Mouse (Mus musculus): ENCODE measurements around the gene Dnah10. TPM values are rescaled to one million over a fixed set of nuclear protein-coding genes. Genes with fewer than 3 reads are reported as not detected.

Dnah10 gene
- polyA plus RNA-seq, 1 experiment from 2014 or later = 0.95 TPM

DNA sequence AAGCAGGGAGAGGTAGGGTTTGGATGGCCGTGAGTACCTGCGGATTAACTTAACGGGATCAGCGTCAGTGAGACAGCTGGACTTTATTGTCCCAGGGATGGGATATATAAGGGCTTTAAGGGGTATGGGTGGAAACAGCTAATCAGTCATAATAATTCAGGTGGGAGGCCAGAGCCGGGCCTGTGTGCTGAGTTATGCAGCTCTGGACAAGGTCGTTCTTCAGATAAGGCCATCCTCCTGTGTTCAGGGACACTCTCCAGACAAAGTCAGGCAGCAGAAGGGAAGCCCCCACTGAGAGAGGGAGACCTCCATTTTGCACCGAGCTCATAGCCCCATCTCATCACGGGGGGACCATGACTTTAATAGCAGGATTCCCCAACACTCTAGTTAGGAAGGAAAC, 56.8 kb downstream of the Dnah10 start:
- no peak for ATAC-seq
- no peaks in the 10 kb centered on the region for H3K9me3 ChIP-seq (ENCODE audit: low read length)

DNA sequence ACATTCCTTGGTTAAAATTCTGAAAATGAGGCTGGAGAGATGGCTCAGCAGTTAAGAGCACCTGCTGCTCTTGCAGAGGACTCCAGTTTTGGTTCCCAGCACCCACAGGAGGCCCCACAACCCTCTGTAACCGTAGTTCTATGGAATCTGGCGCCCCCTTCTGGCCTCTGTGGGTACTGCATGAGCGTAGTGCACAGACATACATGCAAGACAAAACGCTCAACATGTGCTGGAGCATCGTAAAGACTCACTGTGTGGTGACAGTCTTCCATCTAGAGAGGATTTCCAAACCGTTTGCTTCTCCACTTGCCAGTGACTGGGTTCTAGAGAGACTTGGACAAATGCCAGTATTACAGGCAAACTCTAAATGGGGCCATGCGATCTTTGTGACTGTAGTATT, 60.8 kb downstream of the Dnah10 start:
- no peaks in the 10 kb centered on the region for H3K36me3 ChIP-seq (ENCODE audit: insufficient read depth, low read length)
- H3K4me1 ChIP-seq (ENCODE audit: insufficient read depth, low read depth, low read length) = no peaks in the 10 kb centered on the region
- no peak overlapping the region for H3K9ac ChIP-seq (replicated peaks; ENCODE audit: low read depth)
- ATAC-seq (no peak), DNase-seq (ENCODE audit: low spot score) (no peak)
- TF ChIP-seq EP300 (IDR thresholded peaks at IDR 0.05) = no peak
- peak; percentile 47; the same call in 1 of the 2 replicates for TF ChIP-seq CTCF (IDR thresholded peaks at IDR 0.05)
- H3K27me3 ChIP-seq (replicated peaks; ENCODE audit: insufficient read depth, low read length) = no peaks in the 10 kb centered on the region
- 81% methylated on average over 7 of the region's 7 CpGs for WGBS
- no peak overlapping the region for H3K4me2 ChIP-seq (replicated peaks; ENCODE audit: low read depth, low read length)
- no peaks in the 10 kb centered on the region for H3K9me3 ChIP-seq (ENCODE audit: low read length)
- no peak overlapping the region for H3K27ac ChIP-seq (ENCODE audit: low read length)
- no peak overlapping the region for H3K4me3 ChIP-seq (ENCODE audit: low read depth, low read length)

More for the DNA sequence above, 56.8 kb downstream of the Dnah10 start:
- H3K27ac ChIP-seq (ENCODE audit: low read length) = no peak overlapping the region
- TF ChIP-seq EP300 (IDR thresholded peaks at IDR 0.05) (no peak), CTCF (IDR thresholded peaks at IDR 0.05) (no peak)
- DNase-seq (ENCODE audit: low spot score) = no peak
- H3K9ac ChIP-seq (replicated peaks; ENCODE audit: low read depth) = no peak overlapping the region
- no peak overlapping the region for H3K4me2 ChIP-seq (replicated peaks; ENCODE audit: low read depth, low read length)
- H3K4me1 ChIP-seq (ENCODE audit: insufficient read depth, low read depth, low read length) = no peaks in the 10 kb centered on the region
- H3K27me3 ChIP-seq (replicated peaks; ENCODE audit: insufficient read depth, low read length) = no peaks in the 10 kb centered on the region
- no peak overlapping the region for H3K4me3 ChIP-seq (ENCODE audit: low read depth, low read length)
- H3K36me3 ChIP-seq (ENCODE audit: insufficient read depth, low read length) = no peaks in the 10 kb centered on the region
- WGBS = 76% methylated on average over 8 of the region's 8 CpGs

DNA sequence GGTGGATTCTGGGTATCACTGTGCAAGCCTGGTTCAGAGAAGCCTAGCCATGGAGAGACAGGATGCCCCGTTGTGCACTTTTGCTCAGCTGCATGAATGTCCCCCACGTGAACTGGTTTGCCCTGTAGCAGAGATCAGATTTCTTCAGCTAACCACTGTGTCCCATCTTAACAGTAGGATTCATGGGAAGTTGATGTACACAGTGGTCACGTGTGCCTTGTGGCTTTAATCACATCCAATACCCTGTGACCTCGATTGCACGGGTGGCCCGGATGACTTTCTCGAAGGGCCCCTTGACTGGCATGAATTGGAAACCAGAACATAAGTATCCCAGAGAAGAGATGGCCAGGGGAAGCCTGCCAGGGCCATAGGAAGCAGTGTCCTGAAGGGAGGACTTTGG, 67.2 kb downstream of the Dnah10 start:
- no peak overlapping the region for H3K9ac ChIP-seq (replicated peaks; ENCODE audit: low read depth)
- no peaks in the 10 kb centered on the region for H3K4me1 ChIP-seq (ENCODE audit: insufficient read depth, low read depth, low read length)
- H3K9me3 ChIP-seq (ENCODE audit: low read length) = no peaks in the 10 kb centered on the region
- TF ChIP-seq CTCF (IDR thresholded peaks at IDR 0.05) = no peak
- TF ChIP-seq EP300 (IDR thresholded peaks at IDR 0.05) = no peak
- no peak overlapping the region for H3K4me3 ChIP-seq (ENCODE audit: low read depth, low read length)
- H3K4me2 ChIP-seq (replicated peaks; ENCODE audit: low read depth, low read length) = no peak overlapping the region
- no peak overlapping the region for H3K27ac ChIP-seq (ENCODE audit: low read length)
- no peaks in the 10 kb centered on the region for H3K36me3 ChIP-seq (ENCODE audit: insufficient read depth, low read length)
- 82% methylated on average over 7 of the region's 7 CpGs for WGBS
- ATAC-seq (no peak), DNase-seq (ENCODE audit: low spot score) (no peak)
- H3K27me3 ChIP-seq (replicated peaks; ENCODE audit: insufficient read depth, low read length) = no peaks in the 10 kb centered on the region

DNA sequence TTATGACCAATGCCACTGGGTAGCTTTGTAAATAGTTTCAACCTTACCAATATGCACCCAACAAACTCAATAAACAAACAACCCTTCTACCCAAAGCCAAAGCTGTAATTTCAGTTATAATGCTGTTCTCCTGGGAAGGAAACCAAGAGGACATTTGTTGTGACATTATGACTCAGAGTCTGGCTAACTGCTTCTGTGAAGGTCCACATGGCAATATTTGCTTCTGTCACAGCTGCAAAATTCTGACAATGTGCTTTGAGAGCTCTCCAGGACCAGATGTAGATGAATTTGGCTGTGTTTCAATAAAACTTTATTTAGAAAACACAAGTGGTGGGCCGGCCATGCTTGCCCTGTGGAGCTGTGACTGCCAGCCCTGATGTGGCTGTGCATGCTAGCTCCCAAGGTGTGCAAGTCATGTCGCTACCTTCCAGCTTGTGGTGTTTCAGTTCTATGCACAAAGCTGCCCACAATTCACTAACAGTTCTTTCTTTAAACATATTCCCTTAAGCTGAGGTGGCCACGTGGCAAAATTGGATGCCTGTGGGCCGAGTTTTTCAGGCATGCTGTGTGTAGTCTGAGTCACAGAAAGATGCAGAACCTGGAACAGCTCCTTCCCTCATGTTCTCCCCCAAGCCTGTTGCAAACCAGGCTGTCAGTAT, 85.0 kb downstream of the Dnah10 start:
- Histone ChIP-seq H3K27ac (ENCODE audit: low read length) (no peak overlapping the region), H3K4me2 (replicated peaks; ENCODE audit: low read depth, low read length) (no peak overlapping the region), H3K36me3 (ENCODE audit: insufficient read depth, low read length) (no peaks in the 10 kb centered on the region), H3K9me3 (ENCODE audit: low read length) (no peaks in the 10 kb centered on the region), H3K27me3 (replicated peaks; ENCODE audit: insufficient read depth, low read length) (no peaks in the 10 kb centered on the region), H3K4me3 (ENCODE audit: low read depth, low read length) (no peak overlapping the region), H3K9ac (replicated peaks; ENCODE audit: low read depth) (no peak overlapping the region), H3K4me1 (ENCODE audit: insufficient read depth, low read depth, low read length) (no peaks in the 10 kb centered on the region)
- 61% methylated on average over 4 of the region's 4 CpGs for WGBS
- no peak for TF ChIP-seq EP300 (IDR thresholded peaks at IDR 0.05)
- no peak for TF ChIP-seq CTCF (IDR thresholded peaks at IDR 0.05)
- no peak for ATAC-seq
- peak; percentile 9 for DNase-seq (ENCODE audit: low spot score)

DNA sequence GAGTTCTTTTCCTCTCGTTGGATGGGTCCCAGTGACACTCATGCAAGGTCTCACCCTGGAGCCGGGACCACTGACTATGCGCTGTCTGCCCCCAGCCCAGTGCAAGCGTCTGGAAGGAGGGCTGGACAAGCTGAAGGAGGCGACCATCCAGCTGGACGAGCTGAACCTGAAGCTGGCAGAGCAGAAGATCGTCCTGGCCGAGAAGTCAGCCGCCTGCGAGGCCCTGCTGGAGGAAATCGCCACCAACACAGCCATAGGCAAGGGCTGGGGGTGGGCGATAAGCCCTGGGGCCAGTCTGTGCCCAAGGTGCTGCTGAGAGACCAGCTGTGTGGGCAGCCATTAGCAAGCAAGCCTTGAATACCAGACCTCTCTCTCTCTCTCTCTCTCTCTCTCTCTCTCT, 87.6 kb downstream of the Dnah10 start:
- 75% methylated on average over 12 of the region's 12 CpGs for WGBS
- H3K9me3 ChIP-seq (ENCODE audit: low read length) = no peaks in the 10 kb centered on the region
- ATAC-seq (no peak), DNase-seq (ENCODE audit: low spot score) (no peak)
- no peak overlapping the region for H3K9ac ChIP-seq (replicated peaks; ENCODE audit: low read depth)
- no peaks in the 10 kb centered on the region for H3K27me3 ChIP-seq (replicated peaks; ENCODE audit: insufficient read depth, low read length)
- no peaks in the 10 kb centered on the region for H3K36me3 ChIP-seq (ENCODE audit: insufficient read depth, low read length)
- no peak overlapping the region for H3K4me2 ChIP-seq (replicated peaks; ENCODE audit: low read depth, low read length)
- H3K4me3 ChIP-seq (ENCODE audit: low read depth, low read length) = no peak overlapping the region
- no peak overlapping the region for H3K27ac ChIP-seq (ENCODE audit: low read length)
- TF ChIP-seq EP300 (IDR thresholded peaks at IDR 0.05) = no peak
- no peak for TF ChIP-seq CTCF (IDR thresholded peaks at IDR 0.05)
- H3K4me1 ChIP-seq (ENCODE audit: insufficient read depth, low read depth, low read length) = no peaks in the 10 kb centered on the region

DNA sequence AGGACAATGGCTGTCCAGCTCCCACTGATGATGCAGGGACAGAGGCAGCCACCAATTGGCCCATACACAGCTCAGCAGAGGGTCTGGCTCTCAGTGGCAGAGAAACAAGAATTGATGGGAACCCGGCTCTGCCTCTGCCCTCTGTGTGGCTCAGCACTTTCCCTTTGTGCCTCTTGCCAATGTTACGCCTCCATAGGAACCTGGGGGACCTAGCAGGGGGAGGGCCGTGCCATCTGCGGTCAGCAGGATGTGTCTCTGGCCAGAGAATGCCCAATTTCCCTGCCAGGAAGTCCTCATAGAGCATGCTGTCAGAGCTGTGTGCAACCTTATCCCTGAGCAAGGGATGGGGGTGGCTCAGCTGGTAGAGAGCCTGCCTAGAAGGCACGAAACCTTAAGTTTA, 89.9 kb downstream of the Dnah10 start:
- Histone ChIP-seq H3K4me3 (ENCODE audit: low read depth, low read length) (no peak overlapping the region), H3K9ac (replicated peaks; ENCODE audit: low read depth) (no peak overlapping the region), H3K27me3 (replicated peaks; ENCODE audit: insufficient read depth, low read length) (no peaks in the 10 kb centered on the region), H3K4me2 (replicated peaks; ENCODE audit: low read depth, low read length) (no peak overlapping the region), H3K4me1 (ENCODE audit: insufficient read depth, low read depth, low read length) (no peaks in the 10 kb centered on the region), H3K9me3 (ENCODE audit: low read length) (no peaks in the 10 kb centered on the region), H3K27ac (ENCODE audit: low read length) (no peak overlapping the region), H3K36me3 (ENCODE audit: insufficient read depth, low read length) (no peaks in the 10 kb centered on the region)
- WGBS = 48% methylated on average over 5 of the region's 5 CpGs
- no peak for TF ChIP-seq EP300 (IDR thresholded peaks at IDR 0.05)
- TF ChIP-seq CTCF (IDR thresholded peaks at IDR 0.05) = no peak
- ATAC-seq (no peak), DNase-seq (ENCODE audit: low spot score) (no peak)

DNA sequence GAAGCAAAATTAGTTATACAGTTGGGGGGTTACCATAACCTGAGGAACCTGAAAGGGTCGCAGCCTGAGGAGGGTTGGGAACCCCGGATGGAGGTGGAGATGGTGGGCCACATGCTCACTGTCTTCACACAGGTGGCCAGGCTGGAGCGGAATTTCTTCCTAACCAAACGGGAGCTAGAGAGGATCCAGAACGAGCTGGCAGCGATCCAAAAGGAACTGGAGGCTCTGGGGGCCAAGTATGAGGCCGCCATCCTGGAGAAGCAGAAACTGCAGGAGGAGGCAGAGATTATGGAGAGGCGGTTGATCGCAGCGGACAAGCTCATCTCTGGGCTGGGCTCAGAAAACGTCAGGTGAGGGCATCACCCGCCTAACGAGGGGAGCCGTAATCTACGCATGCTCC, 92.2 kb downstream of the Dnah10 start:
- no peak for ATAC-seq

More for the DNA sequence above, 92.2 kb downstream of the Dnah10 start:
- Histone ChIP-seq H3K4me2 (replicated peaks; ENCODE audit: low read depth, low read length) (no peak overlapping the region), H3K9me3 (ENCODE audit: low read length) (no peaks in the 10 kb centered on the region), H3K9ac (replicated peaks; ENCODE audit: low read depth) (no peak overlapping the region), H3K27ac (ENCODE audit: low read length) (no peak overlapping the region), H3K36me3 (ENCODE audit: insufficient read depth, low read length) (no peaks in the 10 kb centered on the region), H3K4me1 (ENCODE audit: insufficient read depth, low read depth, low read length) (no peaks in the 10 kb centered on the region), H3K4me3 (ENCODE audit: low read depth, low read length) (no peak overlapping the region), H3K27me3 (replicated peaks; ENCODE audit: insufficient read depth, low read length) (no peaks in the 10 kb centered on the region)
- TF ChIP-seq EP300 (IDR thresholded peaks at IDR 0.05) (no peak), CTCF (IDR thresholded peaks at IDR 0.05) (no peak)
- 71% methylated on average over 15 of the region's 15 CpGs for WGBS
- DNase-seq (ENCODE audit: low spot score) = no peak
